Mouse (Mus musculus): ENCODE measurements around the gene Gpsm3. TPM values are rescaled to one million over a fixed set of nuclear protein-coding genes. Genes with fewer than 3 reads are reported as not detected.
"Not testable (repeated sequence)": the region's sequence is repeated elsewhere in the genome, so short reads cannot be mapped to it uniquely, and the experiment has no call there.

The Gpsm3 gene
- 1 to 10 TPM; 1.8 to 2.4 TPM for total RNA-seq (2021)
- long read RNA-seq, experiment 1, partial matches to known transcripts: 0 of 2 reads
- long read RNA-seq, experiment 1, other reads (novel, unspliced or antisense): 0 of 2 reads
- long read RNA-seq, experiment 2: 0 reads

DNA sequence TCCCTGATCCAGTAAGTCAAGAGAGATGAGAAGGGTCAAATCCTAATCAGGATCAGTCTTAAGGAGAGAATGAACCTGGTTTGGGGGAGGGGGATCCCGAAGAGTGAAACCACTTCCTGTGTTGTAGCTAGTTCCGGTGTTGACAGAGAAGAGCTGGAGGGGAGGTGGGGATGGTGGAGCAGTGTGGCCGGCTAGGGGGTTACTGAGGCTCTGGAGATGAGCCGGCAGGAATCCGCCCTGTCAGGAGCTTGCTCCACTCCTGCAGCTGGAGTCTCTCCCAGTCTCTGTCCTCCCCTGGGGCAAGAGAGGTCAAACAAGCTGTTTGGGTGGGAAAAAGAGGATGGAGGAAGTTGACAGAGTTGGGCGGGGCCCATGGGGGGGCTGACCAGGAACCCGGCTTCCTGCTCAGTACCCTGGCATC, at the start of gene Gpsm3:
TSS of gene Gpsm3 (plus strand) at position 126 of the 421 bp plus-strand sequence.
- Histone ChIP-seq H3K4me3 (peak within 1 kb of the TSS; percentile 88), H3K27ac (peak within 1 kb of the TSS; percentile 97)
- peak; percentile 85 for DNase-seq
- TF ChIP-seq CTCF (IDR thresholded peaks at IDR 0.05): no peak
- intact Hi-C loops (cut with DNase I): no loop called here

- peak overlapping the region; percentile 21; the same call in 1 of the 2 replicates for H3K4me3 ChIP-seq
- DNase-seq; intact Hi-C loops (cut with DNase I); H3K27ac ChIP-seq: not testable (repeated sequence)
These were observed 46.0 kb upstream of the Gpsm3 start for GRCm38 (mm10) chr17:34543567-34543966.

DNA sequence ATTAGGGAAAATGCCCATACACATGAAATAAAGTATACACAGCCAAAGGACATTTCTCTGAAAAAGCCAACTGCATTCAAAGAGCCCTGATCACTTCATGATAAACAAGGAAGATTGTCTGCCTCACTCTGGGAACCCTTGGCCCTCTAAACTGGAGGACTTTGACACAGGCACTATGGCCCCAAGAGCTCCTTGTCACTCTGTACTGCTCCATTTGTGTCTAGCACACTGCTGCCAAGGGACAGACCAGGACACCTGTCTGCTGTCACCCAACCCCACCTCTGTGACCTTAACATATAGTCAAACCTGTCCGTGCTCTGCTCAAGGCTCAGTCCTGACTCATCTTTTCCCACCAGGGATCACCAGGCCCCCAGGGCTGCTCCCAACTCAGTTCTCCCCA, 42.8 kb upstream of the Gpsm3 start:
- no peak for DNase-seq
- no peak for TF ChIP-seq CTCF (IDR thresholded peaks at IDR 0.05)
- intact Hi-C loops (cut with DNase I): no loop called here
- Histone ChIP-seq H3K4me3 (no peak overlapping the region), H3K27ac (no peak overlapping the region)

- intact Hi-C loops (cut with DNase I): no loop called here
These were observed 42.0 kb upstream of the Gpsm3 start for GRCm38 (mm10) chr17:34547601-34548000.

DNA sequence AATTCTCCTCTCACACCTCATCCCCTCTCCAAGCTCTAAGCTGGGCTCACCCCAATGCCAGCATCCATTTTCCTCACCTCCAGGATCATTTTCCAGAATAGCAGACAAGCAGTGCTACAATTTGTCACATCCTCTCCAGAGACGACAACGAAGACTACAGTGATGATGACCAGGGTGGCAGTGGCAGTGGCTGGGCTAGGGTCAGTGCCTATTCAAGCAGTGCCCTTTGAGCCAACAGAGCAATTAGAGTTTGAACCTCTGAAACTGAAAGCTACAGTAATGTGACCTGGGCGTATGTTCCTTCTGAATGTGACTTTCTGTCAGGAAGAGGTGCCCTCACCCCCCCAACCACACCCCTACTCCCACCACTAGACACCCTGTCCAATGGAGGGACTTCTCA, 40.5 kb upstream of the Gpsm3 start:
- intact Hi-C loops (cut with DNase I): no loop called here
- no peak overlapping the region for H3K4me3 ChIP-seq
- no peak for TF ChIP-seq CTCF (IDR thresholded peaks at IDR 0.05)
- no peak overlapping the region for H3K27ac ChIP-seq
- DNase-seq: no peak

More at GRCm38 (mm10) chr17:34547601-34548000, 42.0 kb upstream of the Gpsm3 start:
- no peak for DNase-seq
- TF ChIP-seq CTCF (IDR thresholded peaks at IDR 0.05): no peak
- Histone ChIP-seq H3K4me3 (no peak overlapping the region), H3K27ac (no peak overlapping the region)

DNA sequence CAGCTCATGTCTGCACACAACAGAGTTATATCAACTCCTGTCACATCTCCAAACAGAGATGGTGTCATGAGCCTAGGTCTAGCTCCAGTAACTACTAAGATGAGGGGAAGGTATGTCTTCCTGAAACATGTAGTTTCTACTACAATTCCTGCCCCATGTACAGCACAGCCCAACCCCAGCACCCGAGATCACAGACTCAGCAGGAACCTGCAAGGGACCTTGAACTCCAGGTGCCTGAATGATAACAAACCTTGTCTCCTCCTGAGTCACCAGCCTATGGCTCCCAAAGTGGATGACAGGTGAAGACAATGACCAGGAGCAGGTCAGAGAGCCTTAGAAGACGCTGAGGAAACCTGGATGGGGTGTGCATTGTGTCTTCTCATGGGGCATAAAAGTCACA, 39.8 kb upstream of the Gpsm3 start:
- intact Hi-C loops (cut with DNase I): loop anchor here (10.0 kb wide), 1 partner anchor 105 kb away; no protein-coding TSS in a partner anchor
- no peak overlapping the region for H3K27ac ChIP-seq
- no peak overlapping the region for H3K4me3 ChIP-seq
- TF ChIP-seq CTCF (IDR thresholded peaks at IDR 0.05): no peak
- DNase-seq: no peak

DNA sequence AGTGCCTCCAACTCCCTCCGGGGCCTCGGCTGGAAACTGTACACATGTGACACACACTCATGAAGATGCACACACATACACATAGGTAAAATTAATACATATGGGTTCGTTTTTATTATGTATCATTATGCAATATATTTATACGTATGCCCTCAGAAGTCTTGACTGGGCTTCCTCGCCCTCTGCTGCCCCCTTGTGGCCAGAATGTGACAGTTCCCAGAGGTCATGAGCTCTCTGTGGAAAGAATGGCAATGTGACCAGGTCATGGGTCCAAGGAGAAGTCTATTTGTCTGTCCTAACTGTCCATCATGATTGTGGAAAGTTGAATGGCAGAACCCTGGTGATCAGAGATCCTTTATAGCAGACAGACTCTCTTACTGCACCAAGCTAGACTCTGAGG, 34.1 kb upstream of the Gpsm3 start:
- H3K27ac ChIP-seq: no peak overlapping the region
- DNase-seq: peak; percentile 80
- intact Hi-C loops (cut with DNase I): loop anchor here (10.0 kb wide), 1 partner anchor 111 kb away; no protein-coding TSS in a partner anchor
- TF ChIP-seq CTCF (IDR thresholded peaks at IDR 0.05): peak; percentile 94
- no peak overlapping the region for H3K4me3 ChIP-seq

- Histone ChIP-seq H3K27ac (no peak overlapping the region), H3K4me3 (no peak overlapping the region)
- no peak for TF ChIP-seq CTCF (IDR thresholded peaks at IDR 0.05)
- intact Hi-C loops (cut with DNase I): loop anchor here (10.0 kb wide), 1 partner anchor 112 kb away; no protein-coding TSS in a partner anchor
- no peak for DNase-seq
These were observed 33.2 kb upstream of the Gpsm3 start for GRCm38 (mm10) chr17:34556406-34556805.

DNA sequence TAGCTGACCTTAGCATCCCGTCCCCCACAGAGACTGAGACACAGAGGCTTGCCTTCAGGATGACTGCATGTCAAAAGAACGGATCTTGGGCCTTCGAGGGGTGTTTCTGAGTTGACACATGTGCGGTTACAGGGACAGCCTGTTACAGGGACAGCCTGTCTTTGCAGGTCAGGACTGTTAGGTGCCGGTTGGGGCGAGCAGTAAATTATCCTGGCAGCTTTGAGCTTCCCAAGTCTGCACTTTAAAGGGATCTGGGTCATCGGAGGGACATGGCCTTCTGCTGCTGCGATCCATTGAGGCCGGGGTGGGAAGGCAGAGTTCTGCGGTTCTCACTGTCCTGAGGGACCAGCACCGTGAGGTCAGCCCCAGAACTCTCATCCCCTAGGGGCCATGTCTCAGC, 32.2 kb upstream of the Gpsm3 start:
- no peak for DNase-seq
- Histone ChIP-seq H3K27ac (peak overlapping the region; percentile 35), H3K4me3 (no peak overlapping the region)
- intact Hi-C loops (cut with DNase I): loop anchor here (10.0 kb wide), 1 partner anchor 113 kb away; no protein-coding TSS in a partner anchor
- TF ChIP-seq CTCF (IDR thresholded peaks at IDR 0.05): no peak

- 0 out of 2 replicates have a peak overlapping the region, but pooled peaks have one; percentile 28 for H3K27ac ChIP-seq
- no peak for DNase-seq
- no peak for TF ChIP-seq CTCF (IDR thresholded peaks at IDR 0.05)
- H3K4me3 ChIP-seq: no peak overlapping the region
- intact Hi-C loops (cut with DNase I): loop anchor here (10.0 kb wide), 1 partner anchor 114 kb away; no protein-coding TSS in a partner anchor
These were observed 30.5 kb upstream of the Gpsm3 start for GRCm38 (mm10) chr17:34559116-34559515.

GRCm38 (mm10) chr17:34559895-34560294, 29.7 kb upstream of the Gpsm3 start:
- no peak for DNase-seq
- no peak overlapping the region for H3K4me3 ChIP-seq
- H3K27ac ChIP-seq: peak overlapping the region; percentile 12; the same call in 1 of the 2 replicates
- no peak for TF ChIP-seq CTCF (IDR thresholded peaks at IDR 0.05)
- intact Hi-C loops (cut with DNase I): loop anchor here (10.0 kb wide), 1 partner anchor 115 kb away; no protein-coding TSS in a partner anchor

- intact Hi-C loops (cut with DNase I): no loop called here
- Histone ChIP-seq H3K27ac (no peak overlapping the region), H3K4me3 (no peak overlapping the region)
- no peak for DNase-seq
- no peak for TF ChIP-seq CTCF (IDR thresholded peaks at IDR 0.05)
These were observed 29.2 kb upstream of the Gpsm3 start for GRCm38 (mm10) chr17:34560438-34560837.

DNA sequence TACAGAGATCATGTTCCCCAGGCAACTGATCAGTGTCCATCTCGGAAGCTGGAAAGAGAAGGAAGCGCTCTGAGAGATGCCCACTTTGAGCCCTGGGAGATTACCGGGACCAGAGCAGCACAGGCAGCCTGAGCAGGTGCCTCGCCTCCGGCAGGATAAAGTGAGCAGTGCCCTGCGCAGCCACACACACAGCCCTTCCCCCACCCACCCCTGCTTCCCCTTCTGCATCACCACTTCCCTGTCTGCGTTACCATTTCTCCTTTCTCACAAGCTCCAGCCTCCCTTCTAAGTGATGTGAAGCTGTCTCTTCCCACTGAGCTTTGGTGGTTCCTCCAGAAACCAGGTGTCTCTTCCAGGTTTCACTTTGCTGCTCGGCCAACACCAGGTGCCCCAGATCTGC, 28.4 kb upstream of the Gpsm3 start:
- Histone ChIP-seq H3K4me3 (0 out of 2 replicates have a peak overlapping the region, but pooled peaks have one; percentile 13), H3K27ac (peak overlapping the region; percentile 43)
- intact Hi-C loops (cut with DNase I): no loop called here
- DNase-seq: no peak
- no peak for TF ChIP-seq CTCF (IDR thresholded peaks at IDR 0.05)

GRCm38 (mm10) chr17:34562595-34562994, 27.0 kb upstream of the Gpsm3 start:
- peak overlapping the region; percentile 90 for H3K27ac ChIP-seq
- H3K4me3 ChIP-seq: no peak overlapping the region
- DNase-seq: no peak
- intact Hi-C loops (cut with DNase I): no loop called here
- no peak for TF ChIP-seq CTCF (IDR thresholded peaks at IDR 0.05)
